Mouse (Mus musculus) urinary bladder, postnatal 36 days (tissue): ENCODE measurements around the gene Fam83e.

Experiments used
- DNase-seq, 2 experiments: peaks; one replicate each; pipeline ENCODE4 v3.0.0; 2022; ENCODE audit warnings: low spot score in 2 of 2, mixed read lengths in 1 of 2

Fam83e gene

DNA sequence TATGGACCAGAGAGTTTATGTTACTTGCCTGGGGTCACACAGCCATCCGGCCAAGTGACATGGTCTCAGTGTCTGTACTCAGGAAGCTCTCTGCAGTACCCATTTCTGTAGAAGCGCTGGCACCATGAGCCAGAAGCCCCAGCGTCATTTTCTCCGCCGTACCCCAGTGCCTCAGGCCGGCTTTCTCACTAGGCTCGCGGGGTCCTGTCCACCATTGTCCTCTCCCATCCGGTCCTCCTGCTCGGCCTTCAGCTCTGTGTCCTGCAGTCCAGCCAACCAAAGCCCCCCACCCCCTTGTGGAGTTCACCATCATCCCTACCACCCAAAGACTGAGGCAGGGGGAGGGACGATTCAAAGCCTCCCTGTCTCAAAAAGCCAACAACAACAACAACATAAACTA, 19.4 kb upstream of the Fam83e start:
- no peak for DNase-seq

DNA sequence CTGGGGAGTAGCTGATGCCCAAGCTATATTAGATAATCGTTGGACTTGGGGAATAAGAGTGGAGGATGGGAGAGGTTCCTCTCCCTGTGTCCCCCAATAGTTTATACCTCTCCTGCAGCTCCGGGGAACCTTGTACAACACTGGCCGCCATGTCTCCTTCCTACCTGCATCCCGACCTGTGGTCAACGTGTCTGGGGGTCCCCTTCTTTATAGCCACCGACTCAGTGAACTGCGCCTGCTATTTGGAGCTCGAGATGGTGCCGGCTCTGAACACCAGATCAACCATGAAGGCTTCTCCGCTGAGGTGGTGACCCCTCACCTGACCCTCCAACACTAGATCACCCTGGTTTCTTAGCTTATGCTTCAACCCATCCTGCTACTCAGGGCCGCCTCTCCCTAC, 18.7 kb upstream of the Fam83e start:
- no peak for DNase-seq

DNA sequence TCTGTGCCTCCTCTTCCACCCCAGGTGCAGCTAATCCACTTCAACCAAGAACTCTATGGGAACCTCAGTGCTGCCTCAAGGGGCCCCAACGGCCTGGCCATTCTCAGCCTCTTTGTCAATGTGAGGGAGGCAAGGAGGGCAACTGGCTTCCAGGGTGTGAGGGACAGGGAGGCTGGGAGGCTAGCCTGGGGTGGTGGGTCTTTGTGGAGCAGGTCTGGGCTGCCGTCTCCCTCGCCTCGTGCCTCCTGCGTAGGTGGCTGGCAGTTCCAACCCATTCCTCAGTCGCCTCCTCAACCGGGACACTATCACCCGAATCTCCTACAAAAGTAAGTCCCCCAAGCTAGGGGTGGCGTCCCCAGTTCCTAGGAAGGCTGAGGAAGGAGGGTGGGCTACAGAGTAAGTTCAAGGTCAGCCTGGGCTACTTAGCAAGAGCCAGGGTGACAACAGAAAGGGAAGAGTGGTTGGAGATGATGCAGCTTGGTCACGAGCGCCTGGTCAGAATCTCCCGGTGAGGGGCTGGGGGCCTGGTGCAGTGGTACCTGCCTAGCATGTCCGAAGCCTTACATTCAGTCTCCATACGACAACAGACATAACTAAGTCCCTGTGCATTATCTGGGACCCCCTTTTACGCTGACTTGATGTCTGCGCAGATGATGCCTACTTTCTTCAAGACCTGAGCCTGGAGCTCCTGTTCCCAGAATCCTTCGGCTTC, 18.0 kb upstream of the Fam83e start:
- DNase-seq = no peak

DNA sequence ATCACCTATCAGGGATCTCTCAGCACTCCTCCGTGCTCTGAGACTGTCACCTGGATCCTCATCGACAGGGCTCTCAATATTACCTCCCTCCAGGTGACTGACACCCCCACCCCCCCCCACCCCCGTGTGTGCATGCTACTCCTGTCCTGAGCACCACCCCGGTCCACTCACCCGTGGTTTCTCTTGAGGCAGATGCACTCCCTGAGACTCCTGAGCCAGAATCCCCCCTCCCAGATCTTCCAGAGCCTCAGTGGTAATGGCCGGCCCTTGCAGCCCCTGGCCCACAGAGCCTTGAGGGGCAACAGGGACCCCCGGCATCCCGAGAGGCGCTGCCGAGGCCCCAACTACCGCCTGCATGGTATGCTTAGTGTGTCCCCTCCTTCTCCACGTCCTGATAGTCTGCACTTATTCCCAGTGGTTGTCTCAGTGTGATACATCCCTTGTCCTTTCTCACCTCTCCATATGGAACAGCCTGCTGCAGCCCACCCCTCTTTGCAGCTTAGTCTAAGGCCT, 17.4 kb upstream of the Fam83e start:
- no peak for DNase-seq

DNA sequence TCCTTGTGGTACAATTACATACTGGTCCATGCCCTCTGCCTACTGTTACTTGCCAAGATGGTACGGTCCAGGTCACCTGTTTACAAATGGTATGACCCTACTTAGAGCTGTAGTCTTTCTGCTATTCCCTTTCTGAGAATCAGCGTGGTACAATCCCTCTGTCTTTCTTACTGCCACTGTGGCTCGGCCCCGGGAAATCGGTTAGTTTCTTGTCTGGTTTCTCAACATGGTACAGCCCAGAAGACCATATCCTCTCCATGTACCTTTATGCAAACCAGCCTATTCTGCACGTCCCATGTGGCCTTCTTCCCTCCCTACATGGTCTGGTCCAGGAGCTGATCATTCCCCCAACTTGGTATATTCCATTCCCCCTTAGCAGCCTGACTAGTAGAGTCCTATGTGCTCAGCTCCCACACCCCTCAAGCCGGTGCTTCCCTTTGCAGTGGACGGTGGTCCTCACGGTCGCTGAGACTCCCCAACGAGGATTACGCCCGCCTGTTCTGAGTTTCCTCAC, 16.9 kb upstream of the Fam83e start:
- peak; percentile 61 to 65 for DNase-seq

DNA sequence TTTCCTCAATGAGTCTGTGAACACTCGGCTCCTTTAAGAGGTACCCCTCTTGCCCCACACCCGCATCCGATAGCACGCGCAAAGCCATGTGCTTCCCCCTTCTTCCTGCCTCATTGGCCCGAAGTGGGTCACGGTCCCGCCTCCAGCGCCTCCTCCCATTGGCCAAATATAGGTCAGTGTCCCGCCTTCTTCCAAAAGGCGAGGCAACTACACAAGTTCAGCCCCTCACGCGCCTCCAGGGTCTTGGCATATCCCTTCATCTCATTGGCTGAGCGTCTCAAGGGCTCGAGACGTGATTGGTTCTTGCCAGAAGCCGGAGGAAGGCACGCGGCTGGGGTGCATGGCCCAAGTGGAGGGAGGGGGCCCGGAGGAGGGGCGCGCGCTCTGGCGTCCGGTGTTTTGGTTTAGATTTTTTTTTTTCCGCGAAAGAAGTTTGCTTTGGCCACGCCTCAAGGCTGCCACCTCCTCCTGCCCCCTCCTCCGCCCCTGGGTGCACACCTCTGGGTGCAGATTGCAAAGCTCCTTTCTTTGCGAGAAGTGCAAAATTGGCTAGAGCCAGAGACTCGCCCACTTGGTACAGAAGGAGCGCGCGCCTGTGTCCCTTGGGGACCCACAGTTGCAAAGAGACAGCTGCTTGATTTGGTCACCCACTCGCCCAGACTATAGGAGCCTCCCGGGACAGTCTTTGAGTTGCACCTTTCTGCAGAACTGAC, 16.1 kb upstream of the Fam83e start, which contains the start of gene Dbp:
Gene Dbp, plus strand, starts transcription at position 359 of the 713 bp plus-strand sequence.
- DNase-seq = peak; percentile 99 to 100

DNA sequence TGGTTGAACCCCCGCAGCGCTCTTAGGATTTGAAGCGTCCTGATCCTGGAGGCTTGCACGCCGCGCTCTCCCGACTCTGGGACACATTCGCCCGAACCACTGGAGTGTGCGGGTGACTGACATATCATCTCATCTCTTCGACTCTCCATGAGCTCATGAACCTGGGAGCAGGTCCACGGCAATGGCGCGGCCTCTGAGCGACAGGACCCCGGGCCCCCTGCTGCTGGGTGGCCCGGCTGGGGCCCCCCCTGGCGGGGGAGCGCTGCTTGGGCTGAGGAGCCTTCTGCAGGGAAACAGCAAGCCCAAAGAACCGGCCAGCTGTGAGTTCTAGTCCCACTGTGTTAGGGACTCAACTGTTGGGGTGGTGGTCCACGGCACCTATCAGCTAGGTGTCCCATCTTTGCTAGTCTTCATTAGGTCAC, 15.6 kb upstream of the Fam83e start:
- DNase-seq = no peak

DNA sequence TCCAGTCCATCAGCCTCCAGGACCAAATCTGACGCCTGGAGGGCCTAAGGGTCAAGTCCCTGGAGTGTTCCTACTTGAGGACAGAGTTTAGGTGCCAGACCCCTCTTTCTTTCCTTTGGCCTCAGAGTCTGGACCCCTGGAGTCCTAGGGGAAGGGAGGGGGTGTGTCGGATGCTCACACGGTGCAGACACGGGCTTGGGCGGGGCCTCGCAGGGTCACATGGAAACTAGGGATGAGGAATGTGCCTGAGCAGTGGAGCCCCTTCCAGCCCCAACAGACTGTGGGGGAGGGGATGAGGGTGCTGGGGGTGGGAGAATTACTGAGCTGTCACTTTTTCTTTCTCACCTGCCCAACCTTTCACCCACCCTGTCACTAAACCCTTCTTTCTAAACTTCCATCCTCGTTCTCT, 15.1 kb upstream of the Fam83e start:
- DNase-seq = peak; percentile 78 to 89

DNA sequence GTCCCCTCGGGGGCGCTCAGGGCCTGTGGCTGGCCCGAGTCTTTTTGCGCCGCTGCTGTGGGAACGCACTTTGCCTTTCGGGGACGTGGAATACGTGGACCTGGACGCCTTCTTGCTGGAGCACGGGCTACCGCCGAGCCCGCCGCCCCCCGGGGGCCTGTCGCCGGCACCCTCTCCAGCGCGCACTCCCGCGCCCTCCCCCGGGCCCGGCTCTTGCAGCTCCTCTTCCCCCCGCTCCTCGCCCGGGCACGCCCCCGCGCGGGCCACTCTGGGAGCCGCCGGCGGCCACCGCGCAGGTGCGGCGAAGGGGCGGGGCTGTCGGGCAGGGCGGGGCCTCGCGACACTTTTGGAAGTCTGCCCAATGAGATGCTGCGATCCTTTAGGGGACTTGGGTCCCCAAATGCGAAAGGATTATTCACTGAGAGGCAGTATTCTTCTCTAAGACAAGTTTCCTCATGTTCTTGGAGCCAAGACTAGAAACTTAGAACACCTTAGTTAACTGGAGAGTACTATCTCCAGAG, 14.2 kb upstream of the Fam83e start:
- DNase-seq = peak; percentile 81 to 87

DNA sequence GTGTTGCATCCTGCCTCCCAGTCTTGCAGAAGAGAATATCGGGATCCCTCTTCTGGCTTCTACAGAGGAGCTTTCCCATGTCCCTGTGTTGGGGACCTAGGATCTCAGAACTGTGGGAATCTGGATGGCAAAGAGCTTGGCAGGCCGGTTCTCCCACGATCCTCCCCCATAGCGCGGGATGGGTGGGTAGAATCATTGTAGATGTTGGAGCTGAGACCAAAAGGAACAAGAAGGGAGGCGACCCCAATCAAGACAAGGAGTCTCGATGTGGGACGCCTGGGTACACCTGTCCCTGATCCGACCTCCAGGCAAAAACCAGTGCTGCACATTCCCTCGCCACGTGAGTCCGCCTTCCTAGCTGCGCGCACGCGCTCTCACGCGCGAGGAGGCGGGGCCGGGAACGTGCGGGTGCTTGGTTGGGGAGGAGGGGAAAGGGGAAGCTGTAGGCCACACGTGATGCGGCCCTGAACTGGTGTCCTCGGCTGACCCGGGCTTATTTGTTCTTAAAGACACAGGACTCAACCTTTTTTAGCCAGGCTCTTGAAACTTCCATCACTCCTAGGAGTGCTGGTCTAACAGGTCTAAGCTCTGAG, 13.5 kb upstream of the Fam83e start:
- DNase-seq = peak; percentile 95 to 98

DNA sequence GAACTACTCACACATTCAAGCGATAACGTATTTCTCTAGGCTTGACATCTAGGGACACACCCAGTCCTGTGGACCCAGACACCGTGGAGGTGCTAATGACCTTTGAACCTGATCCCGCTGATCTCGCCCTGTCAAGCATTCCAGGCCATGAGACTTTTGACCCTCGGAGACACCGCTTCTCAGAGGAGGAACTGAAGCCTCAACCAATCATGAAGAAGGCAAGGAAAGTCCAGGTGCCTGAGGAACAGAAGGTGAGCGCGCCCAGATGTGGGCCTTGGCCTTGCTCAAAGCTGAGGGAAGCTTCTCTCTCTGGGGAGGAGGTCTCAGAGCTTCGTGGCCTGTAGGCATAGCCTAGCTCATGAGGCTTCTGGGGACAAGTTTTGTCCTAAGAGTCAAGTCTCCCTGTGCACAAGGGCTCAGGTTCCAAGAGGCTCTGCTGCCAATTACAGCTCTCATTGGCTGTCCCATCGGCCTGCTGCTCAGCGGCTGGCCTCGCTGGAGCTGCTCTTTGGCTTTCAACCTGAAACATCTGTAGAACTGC, 12.7 kb upstream of the Fam83e start:
- no peak for DNase-seq

DNA sequence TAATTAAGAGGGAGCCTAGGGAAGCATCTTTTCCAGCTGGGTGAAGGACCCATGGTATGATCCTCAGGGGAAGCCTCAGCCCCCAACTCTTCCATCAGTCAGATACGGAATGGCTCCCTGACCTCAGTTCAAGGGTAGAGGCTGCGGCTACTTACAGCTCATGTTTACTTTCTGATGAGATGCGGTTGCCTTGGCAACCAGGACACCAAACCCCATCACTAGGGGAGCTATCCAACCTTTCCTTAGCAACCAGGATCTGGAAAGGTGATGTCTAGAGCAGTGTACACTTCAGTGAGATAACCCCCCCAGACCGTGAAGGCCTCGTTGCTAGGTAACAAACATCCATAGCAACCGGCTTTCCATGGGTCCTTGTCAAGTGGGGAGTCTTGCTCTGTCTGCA, 12.0 kb upstream of the Fam83e start:
- no peak for DNase-seq

DNA sequence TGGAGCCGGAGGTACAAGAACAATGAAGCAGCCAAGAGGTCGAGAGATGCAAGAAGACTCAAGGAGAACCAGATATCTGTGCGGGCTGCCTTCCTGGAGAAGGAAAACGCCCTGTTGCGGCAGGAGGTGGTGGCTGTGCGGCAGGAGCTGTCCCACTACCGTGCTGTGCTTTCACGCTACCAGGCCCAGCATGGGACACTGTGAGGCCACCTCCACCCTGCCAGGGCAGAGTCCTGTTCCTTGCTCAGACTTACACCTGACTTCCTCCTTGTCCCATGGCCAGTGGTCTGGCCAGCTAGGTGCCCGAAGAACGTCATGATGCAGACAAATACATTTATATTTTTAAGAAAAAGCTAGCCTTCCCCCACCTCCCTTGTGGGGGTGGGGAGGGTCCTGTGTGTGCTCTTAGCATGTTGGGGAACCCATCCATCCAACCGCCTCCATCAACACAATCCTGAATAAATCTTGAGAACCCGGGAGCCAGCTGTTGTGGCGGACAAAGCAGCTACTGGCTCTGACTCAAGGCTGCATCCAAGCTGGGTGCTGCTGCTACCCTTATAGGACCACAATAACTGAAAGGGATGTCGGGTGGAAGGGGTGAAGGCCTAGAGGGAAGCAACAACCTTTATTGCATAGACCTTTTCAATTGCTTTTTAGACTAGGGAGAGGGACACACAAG, 11.2 kb upstream of the Fam83e start:
- no peak for DNase-seq

DNA sequence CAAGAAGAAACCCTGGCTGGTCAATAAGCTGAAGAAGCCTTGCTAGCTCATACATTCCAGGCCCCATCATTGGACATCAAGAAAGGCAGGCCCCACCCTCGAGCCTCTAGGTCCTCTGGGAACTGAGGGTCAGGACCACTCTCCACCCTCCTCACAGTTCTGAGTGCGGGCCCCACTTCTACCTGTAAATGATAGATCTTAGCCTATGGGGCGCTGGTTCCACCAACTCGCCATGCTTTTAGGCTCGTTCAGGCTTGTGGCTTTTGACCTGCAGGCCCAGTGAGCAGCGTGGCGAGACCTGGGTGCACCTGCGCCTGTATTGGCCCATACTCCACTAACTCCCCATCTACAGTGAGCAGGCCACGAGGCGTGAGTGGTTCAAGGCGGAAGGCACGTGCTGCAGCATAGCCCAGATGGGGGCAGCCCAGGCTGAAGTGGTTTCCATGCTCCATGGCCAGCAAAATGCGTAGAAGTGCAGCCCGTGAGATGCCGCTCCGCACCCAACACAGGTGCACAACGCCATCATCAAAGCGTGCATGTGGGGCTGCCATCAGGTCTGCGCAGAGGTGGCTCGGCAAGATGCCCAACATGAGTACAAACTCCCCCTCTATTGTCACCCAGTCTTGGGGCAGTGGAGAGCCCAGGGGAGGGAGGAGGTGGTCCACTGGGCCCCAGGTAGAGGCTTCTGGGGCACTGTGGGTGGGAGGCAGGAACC, 10.4 kb upstream of the Fam83e start:
- no peak for DNase-seq

DNA sequence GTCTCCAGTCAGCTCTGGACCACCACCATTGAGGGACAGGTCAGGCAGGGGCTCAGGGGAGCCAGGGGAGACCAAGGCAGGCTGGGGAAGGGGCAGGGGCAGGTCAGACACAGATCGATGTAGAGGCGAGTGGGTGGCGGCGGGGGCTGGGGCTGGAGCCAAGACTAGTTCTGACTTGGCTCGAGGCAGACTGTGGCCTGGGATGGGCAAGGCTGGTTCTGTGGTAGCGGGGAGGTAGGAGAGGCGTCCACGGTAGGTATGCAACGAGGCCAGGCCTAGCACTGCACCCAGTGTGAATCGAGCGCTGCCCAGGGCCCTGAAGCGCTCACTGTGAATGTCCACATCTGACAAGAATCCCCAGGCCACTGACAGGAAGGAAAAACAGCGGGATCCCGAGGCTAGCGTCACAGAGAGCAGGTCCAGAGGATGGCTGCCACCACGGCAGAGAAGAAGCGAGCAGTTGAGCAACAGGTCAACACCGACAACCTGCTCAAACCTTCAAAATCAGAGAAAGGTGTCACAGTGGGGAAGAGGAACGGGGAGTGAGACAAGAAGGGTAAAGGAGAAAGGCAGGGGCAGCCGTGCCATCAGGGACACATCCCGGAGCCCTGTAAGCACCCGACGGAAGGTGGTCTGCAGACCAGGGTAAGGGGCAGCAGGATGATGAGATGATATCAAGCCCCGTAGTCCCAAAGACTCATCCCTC, 9.5 kb upstream of the Fam83e start:
- no peak for DNase-seq

DNA sequence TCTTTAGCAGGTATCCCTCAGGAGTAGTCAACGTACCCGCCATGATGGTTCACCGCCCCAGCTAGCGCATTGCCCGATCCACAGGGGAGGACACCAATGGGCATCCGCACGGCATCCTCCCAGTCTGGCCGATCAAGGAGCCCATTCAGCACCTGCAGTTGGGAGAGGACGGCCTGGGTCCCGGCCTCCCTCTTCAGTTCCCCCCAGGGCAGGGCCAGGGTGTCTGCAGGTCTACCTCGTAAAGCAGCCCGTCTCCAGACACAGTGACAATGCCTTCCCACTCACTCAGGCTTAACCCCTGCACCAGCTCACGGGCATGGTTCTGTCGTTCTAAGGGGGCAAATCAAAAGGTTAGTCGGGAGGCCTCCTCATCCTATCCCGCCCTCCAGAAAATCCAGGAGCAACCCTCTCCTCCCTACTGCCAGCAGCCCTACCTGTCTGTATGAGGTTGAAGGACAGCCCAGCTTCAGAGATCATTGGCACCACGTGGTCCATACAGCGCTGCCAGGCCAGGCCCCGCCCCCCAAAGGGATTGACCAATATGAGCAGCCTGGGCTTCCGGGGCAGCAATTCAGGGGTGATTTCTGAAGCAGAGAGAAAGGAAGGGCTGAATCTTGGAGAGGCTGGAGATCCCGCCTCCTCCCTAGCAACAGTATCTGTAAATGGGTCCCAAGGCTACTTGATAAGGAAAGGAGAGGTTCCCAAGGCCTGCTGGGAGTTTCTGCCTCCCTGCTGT, 8.8 kb upstream of the Fam83e start:
- DNase-seq = peak in 1 of 2 experiments; percentile 76

DNA sequence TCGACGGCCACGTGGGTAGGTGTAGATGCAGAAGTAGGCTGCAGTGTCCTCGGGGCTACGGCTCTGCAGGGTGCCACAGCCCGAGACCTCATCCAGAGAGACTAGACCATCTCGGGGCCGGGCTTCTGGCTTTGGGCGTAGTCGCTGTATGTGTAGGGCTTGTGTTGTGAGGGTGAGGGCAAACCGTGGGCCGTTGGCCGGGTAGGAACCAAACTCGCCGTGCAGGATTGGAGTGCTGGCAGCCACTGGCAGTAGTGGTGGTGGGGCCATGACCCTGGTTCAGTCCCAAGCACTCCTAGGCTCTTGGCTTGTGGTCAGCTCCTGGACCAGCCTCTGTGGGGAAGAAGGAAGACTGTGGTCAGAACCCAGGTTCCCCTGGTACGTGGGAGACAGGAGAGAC, 7.6 kb upstream of the Fam83e start:
- DNase-seq = no peak

DNA sequence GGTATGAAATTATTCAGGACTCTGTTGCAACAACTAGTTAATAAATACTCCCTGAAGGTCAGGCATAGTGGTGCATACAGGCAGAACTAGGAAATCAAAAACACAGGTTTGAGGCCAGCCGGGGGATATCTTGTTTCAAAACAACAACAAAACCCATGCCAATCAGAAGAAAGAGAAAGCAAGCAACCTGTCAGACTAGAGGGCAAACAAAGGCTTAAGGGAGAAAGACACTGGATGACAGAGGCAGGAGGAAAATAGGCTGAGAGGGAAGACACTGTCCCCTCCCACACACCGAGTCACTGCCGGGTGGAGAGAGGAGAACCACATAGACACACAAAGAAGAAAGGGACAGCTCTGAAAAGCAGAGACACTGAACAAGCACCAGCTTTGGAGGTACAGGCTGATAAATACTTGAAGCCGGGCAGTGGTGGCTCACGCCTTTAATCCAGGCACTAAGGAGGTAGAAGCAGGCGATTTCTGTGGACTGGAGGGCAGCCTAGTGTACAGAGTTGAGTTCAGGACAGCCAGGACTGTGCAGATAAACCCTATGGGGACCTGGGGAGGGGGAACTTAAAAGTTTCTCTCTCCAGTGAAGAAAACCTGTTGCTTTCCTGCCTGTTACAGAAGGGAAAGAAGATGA, 7.0 kb upstream of the Fam83e start:
- DNase-seq = no peak

DNA sequence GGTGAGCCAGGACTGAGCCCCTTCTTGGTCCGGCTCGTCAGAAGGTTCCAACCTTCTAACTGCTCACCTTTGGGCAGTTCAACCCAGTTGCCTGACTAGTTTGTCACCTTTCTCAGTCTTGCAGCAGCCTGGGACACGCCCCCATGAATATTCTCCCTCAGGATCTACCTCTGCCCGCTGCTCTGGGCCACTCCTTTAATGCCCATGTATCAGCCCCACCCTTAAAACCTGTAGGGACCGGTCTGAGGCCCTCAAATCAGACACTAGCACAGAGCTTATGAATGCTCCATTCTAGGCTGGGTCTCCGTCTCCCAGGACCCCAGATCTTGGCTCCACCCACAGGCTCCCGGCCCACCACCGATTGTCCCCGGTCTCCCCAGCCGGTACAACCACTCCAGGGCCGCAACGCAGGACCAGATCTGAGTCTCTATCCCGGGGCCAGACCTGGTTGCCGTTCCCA, 6.4 kb upstream of the Fam83e start:
- peak in 1 of 2 experiments; percentile 70 for DNase-seq
